Mouse (Mus musculus) spleen, adult 12 weeks (tissue): ENCODE data around the gene Guca1a.
"Not testable (repeated sequence)": the region's sequence is repeated elsewhere in the genome, so short reads cannot be mapped to it uniquely, and the experiment has no call there.

Experiments
- DNase-seq: peaks from one replicate; pipeline ENCODE4 v3.0.0; 2022; ENCODE audit warnings: low spot score

Gene Guca1a

GRCm38 (mm10) chr17:47400451-47400850 lies at the start of gene Guca1a:
Gene Guca1a (minus strand): TSS chr17:47400584.
- no peak for DNase-seq

- DNase-seq: no peak
Measured at GRCm38 (mm10) chr17:47449432-47449831, 49.0 kb upstream of the Guca1a start.

- DNase-seq: no peak
Measured at GRCm38 (mm10) chr17:47448523-47449372, 48.4 kb upstream of the Guca1a start.

- no peak for DNase-seq
Measured at GRCm38 (mm10) chr17:47446561-47446960, 46.2 kb upstream of the Guca1a start.

GRCm38 (mm10) chr17:47446025-47446424 lies 45.6 kb upstream of the Guca1a start:
- DNase-seq: no peak

GRCm38 (mm10) chr17:47445518-47445917 lies 45.1 kb upstream of the Guca1a start:
- no peak for DNase-seq

GRCm38 (mm10) chr17:47444113-47444512 lies 43.7 kb upstream of the Guca1a start:
- no peak for DNase-seq

GRCm38 (mm10) chr17:47442271-47442670 lies 41.9 kb upstream of the Guca1a start:
- no peak for DNase-seq

- DNase-seq: no peak
Measured at GRCm38 (mm10) chr17:47441296-47442051, 41.1 kb upstream of the Guca1a start.

GRCm38 (mm10) chr17:47440359-47440890 lies 40.0 kb upstream of the Guca1a start:
- DNase-seq: no peak

- no peak for DNase-seq
Measured at GRCm38 (mm10) chr17:47439396-47440028, 39.1 kb upstream of the Guca1a start.

- no peak for DNase-seq
Measured at GRCm38 (mm10) chr17:47438611-47439010, 38.2 kb upstream of the Guca1a start.

- DNase-seq: no peak
Measured at GRCm38 (mm10) chr17:47436907-47437547, 36.6 kb upstream of the Guca1a start, which contains the start of gene 1700001C19Rik. Gene 1700001C19Rik (minus strand): TSS chr17:47437376.

GRCm38 (mm10) chr17:47436156-47436906 lies 35.9 kb upstream of the Guca1a start, which contains the start of gene AI661453:
Gene AI661453 (plus strand): TSS chr17:47436615.
- no peak for DNase-seq

GRCm38 (mm10) chr17:47430815-47431214 lies 30.4 kb upstream of the Guca1a start:
- no peak for DNase-seq

GRCm38 (mm10) chr17:47428831-47429304 lies 28.5 kb upstream of the Guca1a start:
- no peak for DNase-seq

GRCm38 (mm10) chr17:47427316-47427715 lies 26.9 kb upstream of the Guca1a start:
- no peak for DNase-seq

- DNase-seq: no peak
Measured at GRCm38 (mm10) chr17:47424186-47424585, 23.8 kb upstream of the Guca1a start.

- not testable (repeated sequence) for DNase-seq
Measured at GRCm38 (mm10) chr17:47422616-47423015, 22.2 kb upstream of the Guca1a start.

GRCm38 (mm10) chr17:47421566-47421965 lies 21.2 kb upstream of the Guca1a start:
- no peak for DNase-seq

- no peak for DNase-seq
Measured at GRCm38 (mm10) chr17:47420195-47420594, 19.8 kb upstream of the Guca1a start.
